Mouse (Mus musculus): Measurements from ENCODE around the gene Cst8.
"Not testable (repeated sequence)": the region's sequence is repeated elsewhere in the genome, so short reads cannot be mapped to it uniquely, and the experiment has no call there.

The Cst8 gene

GRCm38 (mm10) chr2:148798485-148798884 is at the start of gene Cst8:
Gene Cst8 (plus strand): TSS chr2:148798785.
- no peak for DNase-seq (ENCODE audit: low spot score in 2 of 2)

DNA sequence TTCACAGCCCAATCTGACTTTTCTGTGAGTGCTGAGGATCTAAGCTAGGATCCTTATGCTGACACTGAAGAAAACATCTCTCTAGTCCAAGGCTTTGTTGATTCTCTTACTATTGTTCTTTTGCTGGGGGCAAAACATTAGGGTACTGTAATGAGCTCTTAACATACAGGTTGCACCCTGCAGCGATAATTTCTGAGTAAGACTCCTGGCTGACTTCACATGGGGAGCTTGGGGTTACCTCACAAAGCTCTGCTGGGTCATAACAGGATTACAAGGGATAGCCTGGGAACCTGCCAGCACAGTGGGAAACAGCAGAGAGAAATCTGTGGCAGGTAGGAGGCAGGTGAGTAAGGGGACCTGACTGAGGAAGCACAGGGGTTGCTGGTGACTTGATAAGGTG is 48.5 kb upstream of the Cst8 start, which contains the start of gene Cstl1:
TSS of gene Cstl1 (plus strand) at position 301 of the 400 bp plus-strand sequence.
- no peak for DNase-seq (ENCODE audit: low spot score in 2 of 2)

GRCm38 (mm10) chr2:148751893-148752813 is 46.4 kb upstream of the Cst8 start:
- peak; percentile 63 to 75 for DNase-seq (ENCODE audit: low spot score in 2 of 2)

GRCm38 (mm10) chr2:148754310-148754846 is 44.2 kb upstream of the Cst8 start:
- DNase-seq (ENCODE audit: low spot score in 2 of 2), result no peak

GRCm38 (mm10) chr2:148763648-148764388 is 34.8 kb upstream of the Cst8 start:
- DNase-seq (ENCODE audit: low spot score in 2 of 2), result peak in 1 of 2 experiments; percentile 69

- not testable (repeated sequence) for DNase-seq (ENCODE audit: low spot score in 2 of 2)
Observed at GRCm38 (mm10) chr2:148771397-148771796, 27.2 kb upstream of the Cst8 start, which contains the start of gene Cst11. Gene Cst11 (minus strand): TSS chr2:148771497.

DNA sequence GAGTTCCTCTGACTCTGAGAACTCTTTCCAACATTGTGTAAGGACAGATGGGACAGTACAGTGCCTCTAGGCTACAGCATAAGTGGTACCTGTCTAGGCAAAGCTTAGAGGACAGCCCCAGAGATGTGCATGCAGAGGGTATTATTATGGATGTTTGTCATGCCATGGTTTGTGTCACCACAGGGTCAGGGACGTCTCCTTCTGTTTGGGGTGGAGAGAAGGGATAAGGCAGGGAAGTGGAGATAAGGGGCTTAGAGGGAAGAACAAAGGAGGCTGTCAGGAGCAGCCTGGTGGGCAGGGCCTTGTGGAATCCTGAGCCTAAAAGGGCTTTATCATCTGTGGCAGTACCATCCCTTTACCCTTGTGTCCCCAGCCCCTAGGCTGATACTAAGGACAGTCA is 16.9 kb upstream of the Cst8 start, which contains the start of gene 8030411F24Rik:
TSS of gene 8030411F24Rik (plus strand) at position 301 of the 400 bp plus-strand sequence.
- no peak for DNase-seq (ENCODE audit: low spot score in 2 of 2)

- DNase-seq (ENCODE audit: low spot score in 2 of 2), result no peak
Observed at GRCm38 (mm10) chr2:148789142-148789541, 9.4 kb upstream of the Cst8 start, which contains the start of gene Cst12. Gene Cst12 (plus strand): TSS chr2:148789361.

DNA sequence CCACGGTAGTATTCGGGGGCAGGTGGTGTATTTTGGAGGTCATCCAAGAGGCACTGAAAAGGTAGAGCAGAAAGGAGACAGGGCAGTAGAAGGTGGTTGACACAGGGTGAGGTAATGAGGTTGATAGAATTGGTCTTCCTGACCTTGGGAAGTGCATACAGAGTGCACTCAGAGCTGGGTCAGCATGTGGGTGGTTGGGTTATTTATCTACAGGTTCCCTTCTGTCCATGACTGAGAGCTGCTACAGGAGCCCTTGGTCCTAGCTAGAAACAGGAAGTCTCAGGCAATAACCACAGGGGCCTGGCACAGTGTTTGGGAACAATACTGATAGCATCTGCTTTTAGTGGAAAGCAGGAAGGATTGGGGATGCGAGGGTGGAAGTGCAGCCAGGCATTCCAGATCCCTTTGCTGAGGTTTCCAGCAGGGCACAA is 2.9 kb downstream of the Cst8 start:
- no peak for DNase-seq (ENCODE audit: low spot score in 2 of 2)

DNA sequence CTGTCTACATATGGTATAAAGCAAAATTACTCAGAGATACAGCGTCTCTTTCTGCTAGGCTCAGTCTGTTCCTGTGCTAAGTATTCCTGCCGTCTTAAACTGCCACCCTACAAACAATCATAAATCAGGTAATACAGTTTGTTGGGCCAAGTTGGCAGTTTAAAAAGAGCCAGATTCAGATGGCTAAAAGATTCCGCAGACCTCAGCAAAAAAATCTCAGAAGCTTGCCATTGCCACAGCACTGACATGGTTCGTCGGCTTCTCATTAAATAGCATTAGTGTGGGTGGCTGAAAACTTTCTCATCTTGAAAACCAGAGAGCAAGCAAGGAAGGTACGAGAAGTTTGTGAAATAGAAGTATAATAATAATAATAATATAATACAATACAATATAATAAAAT is 8.1 kb downstream of the Cst8 start:
- DNase-seq (ENCODE audit: low spot score in 2 of 2), result no peak

- DNase-seq (ENCODE audit: low spot score in 2 of 2), result no peak
Observed at GRCm38 (mm10) chr2:148819909-148820308, 21.3 kb downstream of the Cst8 start, which contains the start of gene Cst13. Gene Cst13 (plus strand): TSS chr2:148820081.

GRCm38 (mm10) chr2:148825986-148826385 is 27.4 kb downstream of the Cst8 start:
- no peak for DNase-seq (ENCODE audit: low spot score in 2 of 2)

GRCm38 (mm10) chr2:148834912-148835311 is 36.3 kb downstream of the Cst8 start, which contains the start of gene Cst9:
Gene Cst9 (plus strand): TSS chr2:148835147.
- DNase-seq (ENCODE audit: low spot score in 2 of 2), result no peak

GRCm38 (mm10) chr2:148838075-148838777 is 39.6 kb downstream of the Cst8 start:
- DNase-seq (ENCODE audit: low spot score in 2 of 2), result no peak

DNA sequence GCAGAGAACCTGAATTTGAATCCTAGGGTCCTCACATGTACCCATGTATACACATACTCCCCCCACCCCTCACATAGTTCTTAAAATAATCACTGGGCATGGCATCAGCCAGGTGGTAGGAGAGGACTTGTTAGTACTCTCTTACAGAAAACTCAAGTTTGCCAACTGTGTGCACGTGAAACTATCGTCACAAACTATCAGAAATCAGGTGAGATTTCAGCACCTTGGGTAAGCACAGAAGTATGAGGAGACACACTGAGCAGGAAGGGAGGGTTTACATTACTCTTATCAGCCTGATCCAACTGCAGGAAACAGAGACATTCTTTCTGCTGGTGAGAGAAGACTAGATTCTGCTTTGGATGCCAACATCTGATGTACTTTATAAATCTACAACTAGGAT is 40.6 kb downstream of the Cst8 start:
- DNase-seq (ENCODE audit: low spot score in 2 of 2), result no peak

- DNase-seq (ENCODE audit: low spot score in 2 of 2), result peak; percentile 1 to 63
Observed at GRCm38 (mm10) chr2:148851116-148851906, 52.7 kb downstream of the Cst8 start.

All from natural killer cell, adult 2 months (primary cell).